Mouse (Mus musculus) stomach, postnatal 0 days (tissue): ENCODE results near the gene Myrip. TPM values are rescaled to one million over a fixed set of nuclear protein-coding genes. Genes with fewer than 3 reads are reported as not detected.

ENCODE experiments used
- ATAC-seq: fragments of 200-750 bp; cut with Nextera tagmentation; 2 replicates; pipeline ENCODE4 v1.8.0; 2017; ENCODE audit not compliant: low FRiP score, low TSS enrichment
- DNase-seq: peaks from one replicate; pipeline ENCODE4 v3.0.0-alpha.2; 2016; ENCODE audit warnings: low spot score
- H3K27ac ChIP-seq: fragments of 300-500 bp; sonication (generic); replicated peaks from 2 replicates; pipeline ENCODE4 v1.5.1; 2014; ENCODE audit warnings: mild to moderate bottlenecking, control low read depth
- H3K27me3 ChIP-seq: fragments of 300-500 bp; sonication (generic); 2 replicates; pipeline ENCODE4 v1.6.1; 2014; ENCODE audit warnings: low read length; ENCODE audit not compliant: control insufficient read depth, insufficient read depth
- H3K36me3 ChIP-seq: fragments of 300-500 bp; sonication (generic); 2 replicates; pipeline ENCODE4 v1.6.1; 2014; ENCODE audit warnings: low read length, mixed read lengths; ENCODE audit not compliant: control insufficient read depth, insufficient read depth
- H3K4me1 ChIP-seq: fragments of 300-500 bp; sonication (generic); replicated peaks from 2 replicates; pipeline ENCODE4 v1.6.1; 2014; ENCODE audit warnings: antibody characterized with exemption; ENCODE audit not compliant: control insufficient read depth, insufficient read depth
- H3K4me2 ChIP-seq: fragments of 300-500 bp; sonication (generic); replicated peaks from 2 replicates; pipeline ENCODE4 v1.6.1; 2014; ENCODE audit warnings: low read depth, mild to moderate bottlenecking, control low read depth, moderate library complexity
- H3K4me3 ChIP-seq: fragments of 300-500 bp; sonication (generic); 2 replicates; pipeline ENCODE4 v1.5.1; 2014; ENCODE audit warnings: low read depth, low read length, control low read depth
- H3K9ac ChIP-seq: fragments of 300-500 bp; sonication (generic); 2 replicates; pipeline ENCODE4 v1.6.1; 2014; ENCODE audit warnings: mild to moderate bottlenecking, low read length, control low read depth, mixed read lengths
- H3K9me3 ChIP-seq: fragments of 300-500 bp; sonication (generic); 2 replicates; pipeline ENCODE4 v1.6.1; 2016; ENCODE audit warnings: low read length; ENCODE audit not compliant: control insufficient read depth
- CTCF ChIP-seq: IDR thresholded peaks from 2 replicates; pipeline ENCODE4 v1.5.1; 2016; ENCODE audit warnings: antibody characterized with exemption, low read depth, mild to moderate bottlenecking, moderate library complexity
- EP300 ChIP-seq: optimal IDR thresholded peaks from 2 replicates; pipeline ENCODE3; 2016; ENCODE audit warnings: antibody characterized with exemption
- WGBS: fragments of 180-500 bp; shearing (Covaris S2); extraction: QIAGEN DNeasy Blood & Tissue Kit; methylation state at CpG from one replicate; pipeline ENCODE4 v1.1.7; 2014; 5-methylcytosine and 5-hydroxymethylcytosine counted together
- polyA plus RNA-seq: library from polyadenylated mRNA; unstranded; fragments of >200 nt; fragmentation: Nextera tagmentation; extraction: Ambion mirVana; gene quantifications from 2 replicates; pipeline ENCODE4 v1.2.1, GENCODE M21; 2015

The Myrip gene
- polyA plus RNA-seq, 1 experiment from 2014 or later, result 0.38 TPM

GRCm38 (mm10) chr9:120444642-120445041 is 143.3 kb downstream of the Myrip start:
- no peaks in the 10 kb centered on the region for H3K9me3 ChIP-seq
- H3K4me1 ChIP-seq, result no peaks in the 10 kb centered on the region
- no peak overlapping the region for H3K27ac ChIP-seq
- ATAC-seq (no peak), DNase-seq (no peak)
- no peaks in the 10 kb centered on the region for H3K36me3 ChIP-seq
- no peaks in the 10 kb centered on the region for H3K27me3 ChIP-seq
- no peak overlapping the region for H3K4me2 ChIP-seq
- no peak overlapping the region for H3K4me3 ChIP-seq
- H3K9ac ChIP-seq, result no peak overlapping the region
- no peak for TF ChIP-seq CTCF
- TF ChIP-seq EP300, result no peak
- 79% methylated on average over 9 of the region's 9 CpGs for whole genome bisulfite sequencing

GRCm38 (mm10) chr9:120449696-120450329 is 148.5 kb downstream of the Myrip start:
- H3K4me3 ChIP-seq, result no peak overlapping the region
- H3K27me3 ChIP-seq, result no peaks in the 10 kb centered on the region
- 88% methylated on average over 6 of the region's 6 CpGs for WGBS
- no peaks in the 10 kb centered on the region for H3K4me1 ChIP-seq
- no peaks in the 10 kb centered on the region for H3K9me3 ChIP-seq
- DNase-seq, result no peak
- no peak for ATAC-seq
- H3K36me3 ChIP-seq, result no peaks in the 10 kb centered on the region
- H3K9ac ChIP-seq, result no peak overlapping the region
- no peak overlapping the region for H3K4me2 ChIP-seq
- H3K27ac ChIP-seq, result no peak overlapping the region
- TF ChIP-seq CTCF (no peak), EP300 (no peak)

GRCm38 (mm10) chr9:120455768-120456655 is 154.7 kb downstream of the Myrip start:
- Histone ChIP-seq H3K4me3 (no peak overlapping the region), H3K27me3 (no peaks in the 10 kb centered on the region), H3K36me3 (no peaks in the 10 kb centered on the region), H3K9me3 (no peaks in the 10 kb centered on the region), H3K9ac (no peak overlapping the region), H3K27ac (peak overlapping the region; percentile 65; the same call in 1 of the 2 replicates), H3K4me2 (no peak overlapping the region), H3K4me1 (no peaks in the 10 kb centered on the region)
- ATAC-seq, result peak; percentile 60; the same call in 1 of the 2 replicates
- no peak for DNase-seq
- 23% methylated on average over 9 of the region's 9 CpGs for WGBS
- TF ChIP-seq EP300, result no peak
- TF ChIP-seq CTCF, result peak; percentile 29

GRCm38 (mm10) chr9:120470431-120470830 is 169.1 kb downstream of the Myrip start:
- no peak overlapping the region for H3K4me3 ChIP-seq
- no peak overlapping the region for H3K27ac ChIP-seq
- H3K4me2 ChIP-seq, result no peak overlapping the region
- H3K36me3 ChIP-seq, result no peaks in the 10 kb centered on the region
- no peaks in the 10 kb centered on the region for H3K4me1 ChIP-seq
- no peaks in the 10 kb centered on the region for H3K27me3 ChIP-seq
- TF ChIP-seq EP300 (no peak), CTCF (no peak)
- WGBS, result 87% methylated on average over 1 of the region's 1 CpGs
- ATAC-seq (no peak), DNase-seq (no peak)
- no peaks in the 10 kb centered on the region for H3K9me3 ChIP-seq
- H3K9ac ChIP-seq, result no peak overlapping the region

GRCm38 (mm10) chr9:120481644-120482043 is 180.3 kb downstream of the Myrip start:
- no peak overlapping the region for H3K4me2 ChIP-seq
- TF ChIP-seq EP300, result no peak
- TF ChIP-seq CTCF, result no peak
- no peak for DNase-seq
- WGBS, result 91% methylated on average over 3 of the region's 3 CpGs
- no peaks in the 10 kb centered on the region for H3K36me3 ChIP-seq
- H3K27me3 ChIP-seq, result no peaks in the 10 kb centered on the region
- H3K4me1 ChIP-seq, result no peaks in the 10 kb centered on the region
- H3K27ac ChIP-seq, result no peak overlapping the region
- ATAC-seq, result no peak
- no peak overlapping the region for H3K9ac ChIP-seq
- no peak overlapping the region for H3K4me3 ChIP-seq
- no peaks in the 10 kb centered on the region for H3K9me3 ChIP-seq

GRCm38 (mm10) chr9:120482382-120482781 is 181.1 kb downstream of the Myrip start:
- H3K36me3 ChIP-seq, result no peaks in the 10 kb centered on the region
- no peak overlapping the region for H3K4me2 ChIP-seq
- no peak for TF ChIP-seq EP300
- no peak for TF ChIP-seq CTCF
- WGBS, result 91% methylated on average over 4 of the region's 4 CpGs
- no peak overlapping the region for H3K4me3 ChIP-seq
- H3K27me3 ChIP-seq, result no peaks in the 10 kb centered on the region
- no peak for DNase-seq
- no peak overlapping the region for H3K9ac ChIP-seq
- H3K4me1 ChIP-seq, result no peaks in the 10 kb centered on the region
- H3K27ac ChIP-seq, result no peak overlapping the region
- ATAC-seq, result no peak
- no peaks in the 10 kb centered on the region for H3K9me3 ChIP-seq
